Mouse (Mus musculus) macrophage (primary cell): ENCODE measurements at regions not wholly inside any gene's neighbourhood (a gene's known extent, or its start where the extent isn't known, plus 50 kb on each side); places are given as distances from the start of the nearest gene placed in this dataset.

ENCODE experiments used
- H3K27ac ChIP-seq: fragments of 350-480 bp; formaldehyde crosslinking; 2 replicates; pipeline ENCODE4 v1.9.0; 2021
- H3K36me3 ChIP-seq: fragments of 350-480 bp; formaldehyde crosslinking; 2 replicates; pipeline ENCODE4 v1.9.0; 2021; ENCODE audit errors: inconsistent target
- H3K4me3 ChIP-seq: fragments of 350-480 bp; formaldehyde crosslinking; 2 replicates; pipeline ENCODE4 v1.9.0; 2021; ENCODE audit errors: inconsistent target
- H3K79me2 ChIP-seq: fragments of 350-480 bp; formaldehyde crosslinking; 2 replicates; pipeline ENCODE4 v1.9.0; 2021; ENCODE audit errors: inconsistent target
- WGBS: methylation state at CpG from one replicate; pipeline ENCODE4 v1.1.7; 2026; ENCODE audit warnings: inconsistent platforms; ENCODE audit not compliant: missing documents; 5-methylcytosine and 5-hydroxymethylcytosine counted together

DNA sequence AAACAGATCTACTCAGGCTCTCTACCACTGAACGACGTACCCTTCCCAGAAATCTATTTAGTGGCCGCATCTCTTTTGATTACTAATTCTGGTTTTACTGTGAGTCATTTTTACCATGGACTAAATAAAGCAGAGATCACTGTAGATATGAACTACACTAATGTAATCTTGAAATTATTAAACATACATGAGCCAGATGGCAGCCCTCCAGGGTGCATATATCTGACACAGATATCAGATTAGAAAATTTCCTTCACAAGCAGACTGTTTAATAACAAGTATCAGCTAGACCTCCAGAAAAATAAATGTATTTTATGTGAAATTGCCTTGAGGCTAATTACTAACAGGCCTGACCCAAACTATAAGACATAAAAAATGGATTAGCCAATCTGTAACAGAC is 388.4 kb downstream of the Lmo7 start:
- WGBS, result 97% methylated on average over 3 of the region's 3 CpGs
- H3K79me2 ChIP-seq, result no peaks in the 10 kb centered on the region
- no peak overlapping the region for H3K27ac ChIP-seq
- H3K36me3 ChIP-seq, result no peaks in the 10 kb centered on the region
- no peak overlapping the region for H3K4me3 ChIP-seq

- H3K79me2 ChIP-seq, result no peaks in the 10 kb centered on the region
- H3K36me3 ChIP-seq, result no peaks in the 10 kb centered on the region
- WGBS, result 75% methylated on average over 2 of the region's 3 CpGs
- H3K27ac ChIP-seq, result no peak overlapping the region
- no peak overlapping the region for H3K4me3 ChIP-seq
Observed at GRCm38 (mm10) chr14:102106165-102106564, 376.4 kb downstream of the Lmo7 start.

- WGBS, result 69% methylated on average over 1 of the region's 1 CpGs
- no peaks in the 10 kb centered on the region for H3K36me3 ChIP-seq
- no peak overlapping the region for H3K4me3 ChIP-seq
- no peak overlapping the region for H3K27ac ChIP-seq
- no peaks in the 10 kb centered on the region for H3K79me2 ChIP-seq
Observed at GRCm38 (mm10) chr14:102094105-102094504, 364.3 kb downstream of the Lmo7 start.

GRCm38 (mm10) chr14:102092557-102092956 is 362.8 kb downstream of the Lmo7 start:
- H3K79me2 ChIP-seq, result no peaks in the 10 kb centered on the region
- no peak overlapping the region for H3K27ac ChIP-seq
- no peaks in the 10 kb centered on the region for H3K36me3 ChIP-seq
- no peak overlapping the region for H3K4me3 ChIP-seq
- 80% methylated on average over 6 of the region's 6 CpGs for WGBS

DNA sequence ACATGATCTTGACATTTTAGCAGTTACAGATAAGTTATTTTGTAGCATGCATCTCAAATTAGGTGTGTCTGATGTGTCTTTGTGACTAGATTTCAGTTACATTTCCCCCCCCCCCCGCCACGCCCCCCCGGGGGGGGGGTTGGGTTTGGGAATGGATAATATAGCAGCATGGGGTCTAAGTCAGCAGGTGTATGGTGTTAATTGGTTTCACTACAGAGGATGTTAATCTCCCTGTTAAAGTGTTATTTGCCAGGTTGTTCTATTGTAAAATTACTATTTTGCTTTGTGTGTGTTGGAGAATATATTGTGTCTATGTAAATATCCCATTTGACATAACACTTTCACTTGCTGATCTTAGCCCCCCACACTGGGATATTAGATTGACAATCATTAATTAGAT is 319.2 kb downstream of the Lmo7 start:
- Histone ChIP-seq H3K79me2 (no peaks in the 10 kb centered on the region; the same call in 1 of the 2 replicates), H3K4me3 (no peak overlapping the region), H3K36me3 (no peaks in the 10 kb centered on the region), H3K27ac (no peak overlapping the region)
- WGBS, result no CpG with 5 or more reads among the region's 3 CpGs

DNA sequence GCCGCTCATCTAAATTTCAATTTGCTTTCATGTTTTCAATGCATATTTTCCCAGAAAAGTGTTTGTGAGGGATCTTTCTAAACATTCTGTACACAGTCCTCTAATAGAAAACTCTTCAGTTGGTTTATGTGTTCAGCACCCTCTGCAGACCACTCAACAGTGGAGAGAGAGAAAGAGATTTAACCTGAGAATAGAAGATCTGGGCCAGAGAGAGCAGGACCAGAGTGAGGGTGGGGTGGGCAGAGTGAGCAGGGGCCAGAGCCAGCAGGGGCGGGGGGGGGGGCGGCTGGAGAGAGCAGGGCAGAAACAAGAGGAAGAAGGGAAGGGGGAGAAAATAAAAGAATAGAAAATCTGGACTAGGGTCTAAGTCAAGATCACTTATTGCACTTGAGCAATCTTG is 318.7 kb downstream of the Lmo7 start:
- no peak overlapping the region for H3K4me3 ChIP-seq
- 53% methylated on average over 2 of the region's 3 CpGs for WGBS

GRCm38 (mm10) chr14:102038145-102038544 is 308.4 kb downstream of the Lmo7 start:
- H3K27ac ChIP-seq, result no peak overlapping the region
- WGBS, result 96% methylated on average over 2 of the region's 2 CpGs
- H3K36me3 ChIP-seq, result no peaks in the 10 kb centered on the region
- no peak overlapping the region for H3K4me3 ChIP-seq
- H3K79me2 ChIP-seq, result no peaks in the 10 kb centered on the region

More for the DNA sequence above, 318.7 kb downstream of the Lmo7 start:
- Histone ChIP-seq H3K79me2 (no peaks in the 10 kb centered on the region; the same call in 1 of the 2 replicates), H3K27ac (no peak overlapping the region), H3K36me3 (no peaks in the 10 kb centered on the region)

DNA sequence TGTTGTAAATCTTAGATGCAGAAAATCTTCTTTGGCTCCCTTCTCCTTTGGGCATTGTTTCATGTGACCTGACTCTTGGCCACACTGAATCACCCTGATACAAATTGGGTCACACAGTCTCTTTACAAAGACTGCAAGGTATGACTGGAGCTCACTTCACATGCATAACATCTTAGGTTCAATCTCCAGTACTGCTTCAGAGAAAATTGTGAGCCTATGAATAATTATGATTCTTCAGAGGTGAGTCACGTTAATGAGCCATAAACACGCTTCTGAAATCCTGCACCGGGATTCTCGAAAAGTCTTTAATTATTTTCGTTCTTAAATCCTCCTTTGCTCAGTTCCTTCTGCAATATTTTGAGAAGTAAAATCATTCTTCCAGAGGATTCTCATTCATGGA is 307.7 kb downstream of the Lmo7 start:
- 91% methylated on average over 5 of the region's 5 CpGs for WGBS
- Histone ChIP-seq H3K79me2 (no peaks in the 10 kb centered on the region), H3K36me3 (no peaks in the 10 kb centered on the region), H3K27ac (no peak overlapping the region), H3K4me3 (no peak overlapping the region)

DNA sequence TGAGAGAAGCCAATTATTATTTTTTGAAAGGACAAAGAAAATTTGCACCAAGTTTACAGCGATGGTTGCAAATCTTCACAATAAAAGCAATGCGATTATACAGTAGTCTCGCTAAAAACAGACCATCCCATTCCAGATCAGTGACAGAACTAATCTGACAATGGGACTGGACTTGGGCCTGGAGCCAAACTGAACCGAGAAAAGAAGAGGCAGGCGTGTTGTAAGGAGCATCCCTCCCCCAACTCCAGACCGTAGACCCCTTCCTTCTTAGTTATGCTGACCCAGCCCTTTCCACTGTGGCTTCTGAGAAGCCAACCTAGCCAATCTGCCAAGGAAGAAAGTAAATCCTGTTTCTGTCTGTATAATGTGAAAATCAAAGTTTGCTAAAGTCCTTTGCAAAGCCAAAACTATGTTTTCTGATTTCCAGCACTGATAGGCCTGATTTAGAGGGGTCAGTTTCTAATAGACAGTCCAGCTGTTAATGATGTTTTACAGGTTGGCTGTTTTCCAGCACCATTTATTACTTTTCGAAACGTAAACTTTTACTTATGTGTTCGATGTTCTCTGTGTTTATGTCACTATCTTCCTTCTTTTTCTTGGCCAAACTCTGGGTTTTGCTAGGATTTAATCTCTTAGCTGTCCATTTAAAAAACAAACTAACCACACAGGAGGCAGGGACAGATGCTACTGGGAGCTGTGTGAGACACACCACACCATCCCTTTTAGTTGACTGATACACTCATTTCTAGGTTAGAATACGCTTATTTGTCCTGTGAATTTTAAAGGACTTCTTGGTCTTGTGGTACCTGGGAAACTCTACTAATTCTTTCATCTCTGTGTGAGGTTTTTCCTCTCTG is 301.5 kb downstream of the Lmo7 start:
- Histone ChIP-seq H3K4me3 (no peak overlapping the region), H3K79me2 (no peaks in the 10 kb centered on the region), H3K27ac (no peak overlapping the region), H3K36me3 (no peaks in the 10 kb centered on the region)
- WGBS, result 86% methylated on average over 10 of the region's 10 CpGs

DNA sequence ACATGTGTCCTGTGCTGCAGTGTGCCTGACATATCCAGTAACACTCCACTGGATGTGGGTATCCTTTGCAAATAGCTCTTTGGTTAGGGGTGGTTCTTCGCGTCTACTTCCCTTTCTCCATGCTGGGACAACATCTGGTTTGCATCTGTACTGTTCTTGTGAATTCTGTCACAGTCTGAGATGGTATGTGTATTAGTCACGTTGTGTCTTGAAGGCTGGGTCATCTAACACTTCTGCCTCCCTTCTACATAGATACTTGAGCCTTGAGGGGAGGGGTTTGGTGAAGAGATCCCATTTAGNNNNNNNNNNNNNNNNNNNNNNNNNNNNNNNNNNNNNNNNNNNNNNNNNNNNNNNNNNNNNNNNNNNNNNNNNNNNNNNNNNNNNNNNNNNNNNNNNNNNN is 294.9 kb downstream of the Lmo7 start:
- Histone ChIP-seq H3K27ac (no peak overlapping the region), H3K36me3 (no peaks in the 10 kb centered on the region), H3K4me3 (no peak overlapping the region), H3K79me2 (no peaks in the 10 kb centered on the region)
- 81% methylated on average over 3 of the region's 3 CpGs for WGBS

GRCm38 (mm10) chr14:102020161-102020605 is 290.4 kb downstream of the Lmo7 start:
- WGBS, result 94% methylated on average over 8 of the region's 8 CpGs
- no peaks in the 10 kb centered on the region for H3K79me2 ChIP-seq
- no peak overlapping the region for H3K4me3 ChIP-seq
- H3K36me3 ChIP-seq, result no peaks in the 10 kb centered on the region
- no peak overlapping the region for H3K27ac ChIP-seq

- no peaks in the 10 kb centered on the region for H3K79me2 ChIP-seq
Observed at GRCm38 (mm10) chr14:102019320-102019719, 289.6 kb downstream of the Lmo7 start.

GRCm38 (mm10) chr14:102016572-102016971 is 286.8 kb downstream of the Lmo7 start:
- Histone ChIP-seq H3K27ac (no peak overlapping the region), H3K79me2 (no peaks in the 10 kb centered on the region), H3K4me3 (no peak overlapping the region), H3K36me3 (no peaks in the 10 kb centered on the region)

More at GRCm38 (mm10) chr14:102019320-102019719, 289.6 kb downstream of the Lmo7 start:
- H3K36me3 ChIP-seq, result no peaks in the 10 kb centered on the region
- no peak overlapping the region for H3K27ac ChIP-seq
- H3K4me3 ChIP-seq, result no peak overlapping the region
- WGBS, result 86% methylated on average over 2 of the region's 2 CpGs

- no peaks in the 10 kb centered on the region for H3K79me2 ChIP-seq
- no peak overlapping the region for H3K27ac ChIP-seq
- H3K36me3 ChIP-seq, result no peaks in the 10 kb centered on the region
- 87% methylated on average over 13 of the region's 13 CpGs for WGBS
- H3K4me3 ChIP-seq, result no peak overlapping the region
Observed at GRCm38 (mm10) chr14:102014976-102015603, 285.3 kb downstream of the Lmo7 start.

- Histone ChIP-seq H3K36me3 (no peaks in the 10 kb centered on the region), H3K79me2 (no peaks in the 10 kb centered on the region), H3K27ac (no peak overlapping the region), H3K4me3 (no peak overlapping the region)
- WGBS, result 64% methylated on average over 3 of the region's 3 CpGs
Observed at GRCm38 (mm10) chr14:102013238-102013637, 283.5 kb downstream of the Lmo7 start.
